Mouse (Mus musculus) CD4-positive naive resting alpha-beta T cell, adult 57 days (primary cell): ENCODE data around the gene Gemin8. TPM values are rescaled to one million over a fixed set of nuclear protein-coding genes. Genes with fewer than 3 reads are reported as not detected.

Experiments
- total RNA-seq: library from RNA; stranded (reverse); gene quantifications from one replicate; pipeline ENCODE4 v1.2.4, GENCODE M21; 2023

Gene Gemin8
- 2.5 TPM for total RNA-seq

DNA sequence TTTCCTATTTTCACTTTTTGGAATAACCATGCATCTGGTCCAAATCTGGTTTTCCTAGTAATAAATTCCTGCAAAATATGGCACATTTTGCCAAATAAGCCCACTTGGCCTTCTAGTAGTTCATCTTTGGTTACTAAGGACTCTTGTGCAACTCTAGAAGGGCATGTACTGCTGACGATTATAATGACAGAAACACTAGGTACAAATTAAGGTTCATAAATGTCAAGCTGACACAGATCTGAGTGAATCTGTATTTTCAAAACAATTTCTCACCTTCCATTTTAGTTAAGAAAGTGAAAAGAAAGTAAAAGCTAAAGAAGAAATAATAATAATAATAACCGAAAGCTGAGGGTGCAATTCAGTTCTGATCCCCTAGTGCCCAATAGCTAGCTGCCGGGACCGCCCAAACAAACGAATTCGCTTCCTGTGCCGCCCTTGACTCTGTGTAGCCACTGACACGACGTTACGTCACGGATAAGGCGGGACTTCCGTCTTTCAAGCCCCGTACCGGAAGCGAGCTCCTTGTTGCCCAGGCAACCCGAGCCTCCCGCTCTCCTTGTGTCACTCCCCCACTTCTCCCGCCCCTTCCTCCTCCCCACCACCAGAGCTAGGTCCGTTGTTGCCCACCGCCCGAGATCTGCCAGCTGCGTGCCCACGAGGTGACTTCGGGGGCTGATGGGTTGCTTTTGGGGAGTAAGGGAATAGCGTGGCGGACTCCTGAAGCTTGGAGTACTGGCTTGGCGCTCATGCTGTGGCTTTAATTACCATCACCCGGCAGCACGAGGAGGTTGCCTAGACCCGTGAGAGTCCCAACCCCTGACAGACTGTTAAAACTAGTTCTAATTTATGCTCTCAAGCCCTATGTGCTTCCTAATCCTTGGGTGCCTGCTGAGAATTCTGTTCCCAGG, at the start of gene Gemin8:
Gene Gemin8, plus strand, starts transcription at position 563 of the 908 bp plus-strand sequence.

DNA sequence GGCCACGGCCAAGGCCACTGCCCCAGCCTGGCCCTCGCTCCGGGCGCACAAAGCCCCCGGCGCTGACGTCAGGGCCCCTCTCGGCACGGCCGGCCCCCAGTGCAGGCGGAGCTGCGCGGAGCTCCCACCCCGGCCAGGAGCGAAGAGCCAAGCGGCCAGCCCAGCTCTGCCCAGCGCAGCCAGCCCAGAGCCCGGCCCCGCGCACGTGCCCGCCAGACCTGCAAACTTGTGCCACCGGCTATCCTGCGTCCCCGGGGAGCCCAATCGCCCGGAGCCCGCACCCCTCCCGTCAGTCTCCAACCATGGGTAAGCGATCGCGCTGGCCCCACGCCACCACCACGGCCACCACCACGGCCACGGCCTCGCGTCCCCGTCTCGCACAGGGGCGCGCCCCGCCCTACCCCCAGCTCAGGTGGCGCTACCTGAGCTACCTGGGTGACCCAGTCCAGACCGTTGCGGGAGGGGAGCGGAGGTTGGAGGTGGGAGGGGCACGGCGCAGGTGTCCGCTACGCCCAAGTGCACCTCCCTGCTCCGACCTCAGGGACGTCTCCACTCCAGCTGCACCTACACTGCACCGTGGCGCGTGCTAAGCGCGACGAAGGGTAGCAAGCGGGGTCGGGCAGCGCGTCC, 68.7 kb downstream of the Gemin8 start, which contains the start of gene Gpm6b:
Gene Gpm6b, plus strand, starts transcription at position 81 of the 630 bp plus-strand sequence.

Other genes with a start within 250 kb of the Gemin8 start
- 0.80 TPM for gene Gpm6b, start 68.5 kb downstream of the Gemin8 start, total RNA-seq